Mouse (Mus musculus) forebrain, embryonic 14.5 days (tissue): ENCODE measurements at regions not wholly inside any gene's neighbourhood (a gene's known extent, or its start where the extent isn't known, plus 50 kb on each side); places are given as distances from the start of the nearest gene placed in this dataset.

Experiments
- ATAC-seq: fragments of 200-750 bp; cut with Nextera tagmentation; 2 replicates; pipeline ENCODE4 v1.8.0; 2017; ENCODE audit warnings: mild to moderate bottlenecking, moderate library complexity
- DNase-seq: peaks from one replicate; pipeline ENCODE4 v3.0.0-alpha.2; 2015; ENCODE audit warnings: low spot score
- H3K27ac ChIP-seq: fragments of 300-500 bp; sonication (generic); 2 replicates; pipeline ENCODE4 v1.5.1; 2014; ENCODE audit warnings: low read depth, mild to moderate bottlenecking, control low read depth, low read length, moderate library complexity
- H3K27me3 ChIP-seq: fragments of 300-500 bp; sonication (generic); replicated peaks from 2 replicates; pipeline ENCODE4 v1.6.1; 2014; ENCODE audit warnings: low read length, control low read depth, mixed read lengths; ENCODE audit not compliant: control insufficient read depth, insufficient read depth
- H3K36me3 ChIP-seq: fragments of 300-500 bp; sonication (generic); 2 replicates; pipeline ENCODE4 v1.6.1; 2014; ENCODE audit warnings: low read length, control low read depth; ENCODE audit not compliant: control insufficient read depth, insufficient read depth
- H3K4me1 ChIP-seq: fragments of 300-500 bp; sonication (generic); 2 replicates; pipeline ENCODE4 v1.6.1; 2014; ENCODE audit warnings: antibody characterized with exemption, low read length, control low read depth; ENCODE audit not compliant: control insufficient read depth, insufficient read depth
- H3K4me2 ChIP-seq: fragments of 300-500 bp; sonication (generic); 2 replicates; pipeline ENCODE4 v1.6.1; 2014; ENCODE audit warnings: mild to moderate bottlenecking, control low read depth, low read length
- H3K4me3 ChIP-seq: fragments of 300-500 bp; sonication (generic); 2 replicates; pipeline ENCODE4 v1.5.1; 2014; ENCODE audit warnings: low read depth, low read length, control low read depth
- H3K9ac ChIP-seq: fragments of 300-500 bp; sonication (generic); 2 replicates; pipeline ENCODE4 v1.6.1; 2014; ENCODE audit warnings: mild to moderate bottlenecking, low read length, control low read depth, moderate library complexity
- H3K9me3 ChIP-seq: fragments of 300-500 bp; sonication (generic); replicated peaks from 2 replicates; pipeline ENCODE4 v1.6.1; 2016; ENCODE audit warnings: low read length, control low read depth, mixed read lengths; ENCODE audit not compliant: control insufficient read depth
- WGBS: fragments of 180-500 bp; shearing (Covaris S2); extraction: QIAGEN DNeasy Blood & Tissue Kit; methylation state at CpG from one replicate; pipeline ENCODE4 v1.1.7; 2014; 5-methylcytosine and 5-hydroxymethylcytosine counted together

GRCm38 (mm10) chr6:116894252-116894651, 177.5 kb upstream of the Tmem72 start:
- Histone ChIP-seq H3K4me1 (peaks cover 4% of the 10 kb centered on the region; the same call in 1 of the 2 replicates), H3K27ac (no peak overlapping the region; the same call in 1 of the 2 replicates), H3K9me3 (no peaks in the 10 kb centered on the region), H3K27me3 (no peaks in the 10 kb centered on the region), H3K4me2 (no peak overlapping the region), H3K36me3 (no peaks in the 10 kb centered on the region), H3K9ac (no peak overlapping the region), H3K4me3 (no peak overlapping the region)
- WGBS: 92% methylated on average over 5 of the region's 5 CpGs
- ATAC-seq (no peak), DNase-seq (no peak)

- ATAC-seq: peak; percentile 94
These were observed 178.4 kb upstream of the Tmem72 start for GRCm38 (mm10) chr6:116895114-116895513.

GRCm38 (mm10) chr6:116896132-116896630, 179.5 kb upstream of the Tmem72 start:
- H3K9ac ChIP-seq: no peak overlapping the region
- H3K4me1 ChIP-seq: peaks cover 4% of the 10 kb centered on the region; the same call in 1 of the 2 replicates
- H3K36me3 ChIP-seq: no peaks in the 10 kb centered on the region
- no peak overlapping the region for H3K27ac ChIP-seq
- H3K4me3 ChIP-seq: no peak overlapping the region
- WGBS: 82% methylated on average over 4 of the region's 4 CpGs
- H3K27me3 ChIP-seq: no peaks in the 10 kb centered on the region
- H3K4me2 ChIP-seq: no peak overlapping the region
- no peaks in the 10 kb centered on the region for H3K9me3 ChIP-seq
- ATAC-seq (no peak), DNase-seq (no peak)

More at GRCm38 (mm10) chr6:116895114-116895513, 178.4 kb upstream of the Tmem72 start:
- Histone ChIP-seq H3K9ac (no peak overlapping the region), H3K9me3 (no peaks in the 10 kb centered on the region), H3K4me3 (no peak overlapping the region), H3K4me1 (peaks cover 4% of the 10 kb centered on the region; the same call in 1 of the 2 replicates), H3K4me2 (no peak overlapping the region), H3K27me3 (no peaks in the 10 kb centered on the region), H3K36me3 (no peaks in the 10 kb centered on the region), H3K27ac (peak overlapping the region; percentile 70)
- 15% methylated on average over 5 of the region's 5 CpGs for WGBS
- DNase-seq: peak; percentile 95

GRCm38 (mm10) chr6:116901816-116902215, 185.1 kb upstream of the Tmem72 start:
- Histone ChIP-seq H3K36me3 (no peaks in the 10 kb centered on the region), H3K27ac (no peak overlapping the region), H3K27me3 (no peaks in the 10 kb centered on the region), H3K4me2 (no peak overlapping the region), H3K4me1 (no peaks in the 10 kb centered on the region), H3K9me3 (no peaks in the 10 kb centered on the region), H3K9ac (no peak overlapping the region), H3K4me3 (no peak overlapping the region)
- ATAC-seq (no peak), DNase-seq (no peak)
- WGBS: 30% methylated on average over 1 of the region's 1 CpGs

GRCm38 (mm10) chr6:116902371-116902770, 185.7 kb upstream of the Tmem72 start:
- no peak overlapping the region for H3K4me3 ChIP-seq
- H3K9me3 ChIP-seq: no peaks in the 10 kb centered on the region
- no peak overlapping the region for H3K27ac ChIP-seq
- no peaks in the 10 kb centered on the region for H3K27me3 ChIP-seq
- DNase-seq (no peak), ATAC-seq (no peak)
- no peak overlapping the region for H3K9ac ChIP-seq
- H3K4me1 ChIP-seq: no peaks in the 10 kb centered on the region
- H3K4me2 ChIP-seq: no peak overlapping the region
- 58% methylated on average over 3 of the region's 3 CpGs for WGBS
- H3K36me3 ChIP-seq: no peaks in the 10 kb centered on the region

GRCm38 (mm10) chr6:116906426-116907172, 189.9 kb upstream of the Tmem72 start:
- Histone ChIP-seq H3K4me2 (no peak overlapping the region), H3K9me3 (no peaks in the 10 kb centered on the region), H3K27ac (no peak overlapping the region), H3K27me3 (no peaks in the 10 kb centered on the region), H3K9ac (no peak overlapping the region), H3K4me3 (no peak overlapping the region), H3K4me1 (no peaks in the 10 kb centered on the region), H3K36me3 (no peaks in the 10 kb centered on the region)
- WGBS: 88% methylated on average over 7 of the region's 7 CpGs
- no peak for DNase-seq
- ATAC-seq: no peak

GRCm38 (mm10) chr6:116910607-116911006, 193.9 kb upstream of the Tmem72 start:
- WGBS: 88% methylated on average over 7 of the region's 7 CpGs
- Histone ChIP-seq H3K27ac (no peak overlapping the region), H3K4me2 (no peak overlapping the region), H3K9me3 (no peaks in the 10 kb centered on the region), H3K36me3 (no peaks in the 10 kb centered on the region), H3K9ac (no peak overlapping the region), H3K27me3 (no peaks in the 10 kb centered on the region), H3K4me1 (no peaks in the 10 kb centered on the region), H3K4me3 (no peak overlapping the region)
- ATAC-seq (no peak), DNase-seq (no peak)

- H3K36me3 ChIP-seq: no peaks in the 10 kb centered on the region
- no peak for ATAC-seq
- 73% methylated on average over 3 of the region's 3 CpGs for WGBS
These were observed 195.4 kb upstream of the Tmem72 start for GRCm38 (mm10) chr6:116912161-116912560.

GRCm38 (mm10) chr6:116914073-116914472, 197.4 kb upstream of the Tmem72 start:
- H3K27ac ChIP-seq: no peak overlapping the region
- H3K9me3 ChIP-seq: no peaks in the 10 kb centered on the region
- no peak overlapping the region for H3K4me3 ChIP-seq
- no peak overlapping the region for H3K9ac ChIP-seq
- no peaks in the 10 kb centered on the region for H3K27me3 ChIP-seq
- ATAC-seq (no peak), DNase-seq (no peak)
- 70% methylated on average over 1 of the region's 1 CpGs for WGBS
- H3K4me1 ChIP-seq: no peaks in the 10 kb centered on the region
- H3K36me3 ChIP-seq: no peaks in the 10 kb centered on the region
- H3K4me2 ChIP-seq: no peak overlapping the region

More at GRCm38 (mm10) chr6:116912161-116912560, 195.4 kb upstream of the Tmem72 start:
- Histone ChIP-seq H3K27me3 (no peaks in the 10 kb centered on the region), H3K27ac (no peak overlapping the region), H3K9me3 (no peaks in the 10 kb centered on the region), H3K9ac (no peak overlapping the region), H3K4me1 (no peaks in the 10 kb centered on the region), H3K4me2 (no peak overlapping the region), H3K4me3 (no peak overlapping the region)
- no peak for DNase-seq
